Mouse (Mus musculus) CH12.LX (cell line): ENCODE data around the gene Cdkl4.

Experiments
- BHLHE40 ChIP-seq: IDR thresholded peaks from 2 replicates; pipeline ENCODE4 v1.6.1; 2011; ENCODE audit warnings: mild to moderate bottlenecking, low read depth, low read length, improper control_type of control experiment
- CTCF ChIP-seq, 2 experiments: IDR thresholded peaks in 1 of 2; conservative IDR thresholded peaks in 1 of 2; 2 replicates each; pipeline ENCODE4 v1.5.1; 2011 to 2012; ENCODE audit warnings: low read depth in 2 of 2, low read length in 2 of 2, improper control_type of control experiment in 1 of 2, inconsistent platforms in 1 of 2, mild to moderate bottlenecking in 1 of 2, moderate library complexity in 1 of 2
- EP300 ChIP-seq: IDR thresholded peaks from 2 replicates; pipeline ENCODE4 v1.6.1; 2011; ENCODE audit warnings: low read length, improper control_type of control experiment
- POLR2A ChIP-seq: IDR thresholded peaks from 2 replicates; pipeline ENCODE4 v1.6.1; 2011; ENCODE audit warnings: low read depth, mild to moderate bottlenecking, improper control_type of control experiment, low read length
- RCOR1 ChIP-seq: conservative IDR thresholded peaks from 2 replicates; pipeline ENCODE4 v1.6.1; 2012; ENCODE audit warnings: low read depth, mild to moderate bottlenecking, inconsistent platforms, low read length, improper control_type of control experiment
- ZNF384 ChIP-seq: IDR thresholded peaks from 2 replicates; pipeline ENCODE4 v1.6.1; 2012; ENCODE audit warnings: low read depth, low read length, improper control_type of control experiment, inconsistent platforms

GRCm38 (mm10) chr17:80537136-80537535 is 40.5 kb downstream of the Cdkl4 start:
- TF ChIP-seq CTCF (conservative IDR thresholded peaks at IDR 0.05 in 1 of 2, IDR thresholded peaks at IDR 0.05 in 1 of 2; ENCODE audit: low read depth in 2 of 2, low read length in 2 of 2), result peak in 1 of 2 experiments; percentile 48; a peak in 2 of 4 replicates
- TF ChIP-seq POLR2A, result no peak
- no peak for TF ChIP-seq EP300
- TF ChIP-seq ZNF384, result no peak
- TF ChIP-seq RCOR1, result no peak
- no peak for TF ChIP-seq BHLHE40
